Mouse (Mus musculus) embryonic fibroblast, embryonic 13.5 days (primary cell): ENCODE data around the gene Olfr986. TPM values are rescaled to one million over a fixed set of nuclear protein-coding genes. Genes with fewer than 3 reads are reported as not detected.
"Not testable (repeated sequence)": the region's sequence is repeated elsewhere in the genome, so short reads cannot be mapped to it uniquely, and the experiment has no call there.

Source experiments
- H3K27ac ChIP-seq: 2 replicates; pipeline ENCODE4 v1.5.1; 2012; ENCODE audit warnings: low read length, control low read depth, inconsistent platforms; ENCODE audit not compliant: insufficient read depth
- H3K4me1 ChIP-seq: 2 replicates; pipeline ENCODE4 v1.6.1; 2011; ENCODE audit warnings: low read length; ENCODE audit not compliant: control insufficient read depth, insufficient read depth
- H3K4me3 ChIP-seq: 2 replicates; pipeline ENCODE4 v1.5.1; 2011; ENCODE audit warnings: mild to moderate bottlenecking, control low read depth, low read length; ENCODE audit not compliant: insufficient read depth
- CTCF ChIP-seq: IDR thresholded peaks from 2 replicates; pipeline ENCODE4 v1.5.1; 2011; ENCODE audit warnings: mild to moderate bottlenecking, control low read depth, low read length, moderate library complexity, borderline replicate concordance; ENCODE audit not compliant: insufficient read depth
- POLR2A ChIP-seq: IDR thresholded peaks from 2 replicates; pipeline ENCODE4 v1.6.1; 2011; ENCODE audit warnings: low read depth, mild to moderate bottlenecking, control low read depth, low read length, moderate library complexity
- polyA plus RNA-seq: library from polyadenylated mRNA; stranded (reverse); fragments of >200 nt; gene quantifications from 2 replicates; pipeline ENCODE4 v1.2.4, GENCODE M21; 2011; ENCODE audit warnings: low read depth; ENCODE audit not compliant: missing spikeins, insufficient read length

Gene Olfr986
- not detected in 2 replicates for polyA plus RNA-seq

DNA sequence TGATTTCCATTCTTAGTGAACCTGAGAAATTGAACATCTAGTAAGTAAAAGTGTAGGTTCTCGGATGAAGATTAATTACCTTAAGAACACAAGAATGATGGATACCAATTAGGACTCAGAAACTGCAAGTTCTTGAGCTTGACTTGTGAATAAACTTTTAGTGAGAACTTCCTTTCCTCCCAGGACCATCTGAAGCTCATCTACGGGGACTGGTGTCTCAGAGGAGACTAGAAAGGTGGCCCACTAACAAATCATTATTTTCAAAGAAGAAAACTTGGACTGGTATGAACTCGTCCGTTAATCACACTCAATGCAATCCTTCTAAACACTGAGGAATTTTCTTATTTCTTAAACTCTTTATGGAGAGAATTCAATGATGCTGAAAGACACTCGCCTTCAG lies at the start of gene Olfr986:
Olfr986 (plus strand) TSS at position 301 of the 400 bp plus-strand sequence.
- Histone ChIP-seq H3K27ac (no peak within 1 kb of the TSS), H3K4me1 (no peaks in the 10 kb centered on the region), H3K4me3 (no peak within 1 kb of the TSS)
- TF ChIP-seq CTCF: no peak
- no peak for TF ChIP-seq POLR2A

DNA sequence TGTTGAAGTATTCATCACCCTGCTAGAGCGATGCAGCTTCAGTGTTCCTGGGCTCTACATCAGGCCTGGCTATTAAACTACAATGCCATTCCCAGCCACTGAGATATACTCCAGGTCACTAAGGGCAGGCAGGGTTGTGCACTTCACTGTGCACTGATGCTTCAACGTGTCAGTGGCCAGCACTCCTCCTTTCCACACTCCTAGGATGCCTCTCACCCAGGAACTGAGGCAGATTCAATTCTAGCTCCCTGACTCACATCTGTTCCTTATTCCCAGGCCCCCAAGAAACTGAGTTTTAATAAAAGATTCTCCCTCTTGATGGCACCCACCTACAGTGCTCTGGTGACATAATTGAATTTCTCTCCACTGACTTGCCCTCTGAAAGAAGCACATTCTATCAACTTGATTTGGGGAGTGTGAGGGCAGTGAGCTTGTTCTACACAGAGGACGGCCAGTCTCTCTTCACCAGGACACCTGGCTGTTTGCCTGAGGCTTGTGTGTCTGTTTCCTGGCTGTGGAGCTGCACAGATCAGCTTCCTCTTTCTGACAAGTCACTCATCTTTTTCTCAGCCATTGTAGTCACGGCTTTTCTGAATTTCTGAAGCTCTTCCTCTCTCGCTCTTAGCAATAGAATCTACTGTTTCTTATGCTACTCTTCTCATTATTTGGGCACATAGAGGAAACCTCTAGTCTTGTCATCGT lies 43.6 kb upstream of the Olfr986 start:
- Histone ChIP-seq H3K4me1 (no peaks in the 10 kb centered on the region), H3K27ac (no peak overlapping the region), H3K4me3 (no peak overlapping the region)
- TF ChIP-seq CTCF (no peak), POLR2A (no peak)

DNA sequence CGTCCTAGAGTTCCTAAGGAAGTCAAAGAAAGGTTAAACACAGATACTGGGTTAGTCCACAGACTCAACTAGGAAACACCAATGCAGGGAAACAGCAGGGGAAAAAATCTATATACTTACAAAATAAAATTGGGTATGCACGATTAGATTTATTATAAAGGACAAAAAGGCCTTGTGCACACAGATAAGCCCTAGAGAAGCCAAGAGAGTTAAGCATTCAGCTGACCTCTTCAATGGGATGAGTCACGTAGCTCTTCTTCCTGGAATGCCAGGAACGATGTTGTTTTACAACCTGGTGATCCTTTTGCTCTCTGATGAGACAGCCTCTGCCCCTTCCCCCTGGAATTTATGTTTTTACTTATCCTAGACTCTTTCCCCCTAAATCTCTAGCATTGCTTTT lies 41.2 kb upstream of the Olfr986 start:
- H3K4me1 ChIP-seq: no peaks in the 10 kb centered on the region
- no peak overlapping the region for H3K27ac ChIP-seq
- H3K4me3 ChIP-seq: no peak overlapping the region
- TF ChIP-seq POLR2A (no peak), CTCF (no peak)

DNA sequence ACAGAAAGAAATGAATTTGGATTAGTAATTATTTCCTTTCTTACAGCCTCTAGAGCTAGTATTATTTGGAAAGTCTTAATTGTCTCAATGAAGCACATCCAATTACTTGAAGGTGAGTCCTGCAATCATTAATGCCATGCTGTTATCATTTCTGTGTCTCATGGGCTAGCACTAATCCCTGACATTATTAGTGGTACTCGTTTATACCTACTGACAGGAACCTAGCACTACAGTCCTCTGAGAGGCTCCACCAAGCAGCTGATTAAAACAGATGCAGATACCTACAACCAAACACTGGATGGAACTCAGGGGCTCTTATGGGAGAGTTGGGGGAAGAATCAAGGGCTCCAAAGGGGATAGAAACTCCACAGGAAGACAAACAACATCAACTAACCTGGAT lies 39.2 kb upstream of the Olfr986 start:
- H3K4me3 ChIP-seq: no peak overlapping the region
- TF ChIP-seq CTCF (no peak), POLR2A (no peak)
- H3K4me1 ChIP-seq: no peaks in the 10 kb centered on the region
- H3K27ac ChIP-seq: no peak overlapping the region

DNA sequence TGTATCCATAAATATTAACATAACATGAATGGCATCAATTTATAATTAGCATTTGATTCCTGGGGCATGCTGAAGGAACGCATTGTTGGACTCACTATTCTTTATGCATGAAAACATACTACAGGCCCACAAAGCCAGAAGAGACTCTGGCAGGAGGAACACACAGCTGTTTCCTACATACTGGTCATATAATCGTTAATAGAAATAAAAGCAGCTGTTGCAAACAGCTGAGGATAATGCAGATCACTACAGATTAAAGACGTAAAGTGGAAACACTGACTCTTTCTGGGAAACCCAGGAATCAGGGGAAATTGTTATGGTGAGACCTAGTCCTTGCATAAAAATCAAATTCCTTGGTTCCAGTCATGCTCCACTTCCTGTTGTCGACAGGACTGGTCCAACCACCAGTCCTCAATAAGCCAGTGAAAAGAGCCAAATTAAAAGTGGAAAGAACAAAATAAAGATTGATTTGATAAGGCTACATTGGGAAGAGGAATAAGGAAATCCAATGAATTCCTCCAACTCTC lies 25.5 kb upstream of the Olfr986 start:
- Histone ChIP-seq H3K27ac (no peak overlapping the region), H3K4me1 (no peaks in the 10 kb centered on the region), H3K4me3 (no peak overlapping the region)
- TF ChIP-seq CTCF (no peak), POLR2A (no peak)

DNA sequence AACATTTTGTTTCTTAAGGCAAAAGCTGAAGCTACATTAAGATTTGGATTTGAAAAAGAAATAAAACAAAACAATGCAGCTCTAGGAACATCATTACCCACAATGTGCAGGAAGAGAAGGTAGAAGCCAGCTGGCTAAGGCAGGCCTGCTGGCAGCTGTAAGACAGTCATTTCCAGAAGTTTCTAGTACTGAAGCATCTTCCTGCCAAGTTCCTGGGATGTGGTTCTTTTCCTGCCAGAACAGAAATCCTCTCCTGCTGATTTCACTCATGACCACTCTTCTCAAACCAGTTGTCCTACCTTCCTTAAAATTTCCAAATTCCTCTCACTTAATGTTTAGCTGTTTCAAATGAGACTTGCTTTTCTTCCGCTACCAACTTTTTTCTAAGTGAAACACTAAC lies 14.3 kb upstream of the Olfr986 start:
- Histone ChIP-seq H3K4me1 (no peaks in the 10 kb centered on the region), H3K4me3 (no peak overlapping the region), H3K27ac (no peak overlapping the region)
- TF ChIP-seq CTCF: no peak

DNA sequence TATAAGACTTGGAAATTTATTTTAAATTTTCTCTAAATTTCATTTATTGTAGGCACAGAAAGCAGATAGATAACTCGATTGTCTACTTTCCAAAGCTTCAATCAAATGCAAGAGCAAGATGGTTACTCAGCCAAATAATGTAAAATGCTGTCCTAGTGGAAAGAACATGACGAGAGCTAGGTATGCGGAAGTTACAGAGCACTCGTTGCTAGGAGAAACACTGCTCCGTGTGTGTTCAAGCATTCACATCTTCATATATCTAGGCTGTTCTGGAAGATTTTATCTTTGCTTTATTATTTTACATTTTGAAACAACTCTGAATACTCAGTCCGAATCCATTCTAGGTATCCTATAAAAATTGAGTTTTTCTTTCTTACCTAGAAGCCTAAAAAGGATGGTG lies 3.7 kb upstream of the Olfr986 start:
- Histone ChIP-seq H3K4me3 (no peak overlapping the region), H3K27ac (no peak overlapping the region), H3K4me1 (no peaks in the 10 kb centered on the region)
- TF ChIP-seq CTCF (no peak), POLR2A (no peak)

DNA sequence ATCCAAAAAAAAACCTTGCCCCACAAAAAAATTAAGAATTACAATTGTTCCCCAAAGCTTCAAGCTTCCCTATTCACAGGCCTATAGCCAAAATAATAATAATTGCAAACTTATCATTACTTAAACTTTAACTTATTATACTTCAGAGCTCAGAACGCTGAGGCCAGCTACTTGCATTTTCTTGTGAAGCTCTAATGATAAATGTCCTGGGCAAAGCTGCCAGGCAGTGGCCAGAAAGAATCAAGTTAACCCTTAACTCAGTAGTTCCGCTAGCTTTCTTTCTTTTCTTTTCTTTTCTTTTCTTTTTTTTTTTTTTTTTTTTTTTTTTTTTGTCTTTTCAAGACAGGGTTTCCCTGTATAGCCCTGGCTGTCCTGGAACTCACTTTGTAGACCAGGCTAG lies 4.4 kb downstream of the Olfr986 start:
- H3K4me3 ChIP-seq, H3K27ac ChIP-seq, H3K4me1 ChIP-seq: not testable (repeated sequence)

DNA sequence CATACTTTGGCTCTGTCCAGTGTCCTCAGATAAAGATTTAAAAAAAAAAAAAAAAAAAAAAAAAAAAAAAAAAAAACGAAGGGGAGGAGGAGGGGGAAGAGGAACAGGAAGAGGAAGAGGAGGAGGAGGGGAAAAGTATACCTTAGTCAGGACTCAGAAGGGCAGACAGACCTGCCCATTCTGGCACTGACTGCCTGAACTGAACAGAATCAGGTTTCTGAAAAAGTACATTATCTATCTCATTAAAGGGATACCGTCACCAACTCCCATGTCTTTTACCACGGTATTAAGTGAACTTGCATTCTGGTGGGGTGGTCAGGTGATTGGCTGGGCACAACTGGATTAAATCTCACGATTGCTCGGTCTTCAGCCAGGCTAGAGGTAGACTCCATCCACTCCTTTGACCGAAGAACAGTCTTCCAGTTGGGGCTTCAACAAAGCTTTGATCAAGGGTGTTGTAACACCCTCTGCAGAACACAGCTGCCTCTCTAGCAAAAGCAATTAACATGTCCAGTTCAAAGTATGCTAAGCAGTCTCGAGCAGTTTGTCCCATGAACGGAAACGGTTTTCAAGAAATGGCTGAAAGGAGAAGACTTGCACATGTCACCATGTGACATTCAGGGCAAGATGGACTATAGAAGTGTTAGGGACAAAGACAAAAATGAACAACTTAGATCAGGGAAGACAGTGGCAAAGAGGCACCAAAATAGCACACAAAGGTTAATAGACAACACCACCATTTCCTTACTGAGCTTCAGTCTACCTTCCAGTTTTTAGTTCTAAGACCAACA lies 10.6 kb downstream of the Olfr986 start:
- H3K4me3 ChIP-seq: peak overlapping the region; percentile 80
- TF ChIP-seq POLR2A (no peak), CTCF (no peak)
- H3K27ac ChIP-seq: no peak overlapping the region
- peaks cover 8% of the 10 kb centered on the region for H3K4me1 ChIP-seq

DNA sequence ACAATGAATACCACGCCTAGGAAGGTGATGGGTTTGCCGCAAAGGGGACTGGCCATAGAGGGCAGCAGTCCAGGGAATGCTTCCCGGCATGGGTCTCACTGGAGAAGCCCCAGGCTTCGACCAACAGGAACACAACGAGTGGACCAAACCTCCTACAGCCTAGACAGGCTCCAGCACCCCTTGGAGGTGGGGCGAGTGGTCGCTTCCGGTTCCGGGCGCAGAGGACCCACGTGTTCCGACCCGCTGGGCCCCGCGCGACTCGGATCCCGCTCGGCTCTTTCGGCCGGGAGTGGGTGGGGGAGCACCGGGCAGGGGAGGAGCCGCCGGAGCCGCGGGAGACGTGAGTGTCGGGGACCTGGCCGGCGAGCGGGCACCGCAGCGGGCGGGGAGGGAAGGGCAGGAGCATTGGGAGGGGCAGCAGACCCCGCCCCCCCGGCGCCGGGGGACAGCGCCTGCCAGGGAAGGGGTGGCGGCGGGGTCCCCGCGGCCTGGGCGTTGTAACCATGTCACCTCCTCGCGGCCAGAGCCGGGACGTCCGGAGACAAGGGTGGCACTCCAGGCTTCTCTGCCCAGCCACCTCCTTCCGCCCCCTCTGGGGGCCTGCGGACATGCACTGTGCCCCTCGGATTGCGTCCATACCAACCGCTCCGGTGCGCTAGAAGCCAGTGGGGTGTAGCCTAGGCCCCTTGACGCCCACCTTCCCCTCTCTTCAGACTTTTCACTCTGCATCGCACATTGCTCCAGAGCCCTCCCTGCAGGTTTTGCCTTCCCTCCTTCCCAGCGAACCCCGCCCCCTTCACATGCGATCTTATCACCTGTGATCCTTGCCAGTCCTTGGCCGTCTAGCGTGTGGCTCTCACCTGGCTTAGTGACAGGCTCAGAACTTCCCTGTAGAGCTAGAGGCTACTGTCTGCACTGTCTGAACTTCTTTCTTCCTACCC lies 11.6 kb downstream of the Olfr986 start, which contains the start of gene Zfp202:
Zfp202 (plus strand) TSS at position 219 of the 941 bp plus-strand sequence.
- Histone ChIP-seq H3K4me3 (peak within 1 kb of the TSS; percentile 80), H3K27ac (no peak within 1 kb of the TSS), H3K4me1 (peaks cover 8% of the 10 kb centered on the region)
- TF ChIP-seq CTCF: no peak
- TF ChIP-seq POLR2A: peak; percentile 83
